Mouse (Mus musculus) midbrain, embryonic 14.5 days (tissue): ENCODE measurements around the gene Scube3. TPM values are rescaled to one million over a fixed set of nuclear protein-coding genes. Genes with fewer than 3 reads are reported as not detected.
A peak's percentile ranks its signal among the peaks of the same experiment; 100 is the strongest.

ENCODE experiments used
- ATAC-seq: fragments of 200-750 bp; cut with Nextera tagmentation; 2 replicates; pipeline ENCODE4 v1.8.0; 2017; ENCODE audit warnings: moderate number of reproducible peaks, moderate library complexity; ENCODE audit not compliant: low FRiP score, low TSS enrichment
- DNase-seq: peaks from one replicate; pipeline ENCODE4 v3.0.0-alpha.2; 2015
- H3K27ac ChIP-seq: fragments of 300-500 bp; sonication (generic); replicated peaks from 2 replicates; pipeline ENCODE4 v1.5.1; 2014; ENCODE audit warnings: mild to moderate bottlenecking, low read depth, low read length, moderate library complexity
- H3K27me3 ChIP-seq: fragments of 300-500 bp; sonication (generic); 2 replicates; pipeline ENCODE4 v1.6.1; 2014; ENCODE audit warnings: low read length, control low read depth, mixed read lengths; ENCODE audit not compliant: control insufficient read depth, insufficient read depth
- H3K36me3 ChIP-seq: fragments of 300-500 bp; sonication (generic); 2 replicates; pipeline ENCODE4 v1.6.1; 2014; ENCODE audit warnings: low read length, control low read depth; ENCODE audit not compliant: control insufficient read depth, insufficient read depth
- H3K4me1 ChIP-seq: fragments of 300-500 bp; sonication (generic); 2 replicates; pipeline ENCODE4 v1.6.1; 2014; ENCODE audit warnings: mild to moderate bottlenecking, antibody characterized with exemption, low read length, control low read depth; ENCODE audit not compliant: control insufficient read depth, insufficient read depth
- H3K4me2 ChIP-seq: fragments of 300-500 bp; sonication (generic); 2 replicates; pipeline ENCODE4 v1.6.1; 2014; ENCODE audit warnings: mild to moderate bottlenecking, low read length, moderate library complexity
- H3K4me3 ChIP-seq: fragments of 300-500 bp; sonication (generic); replicated peaks from 2 replicates; pipeline ENCODE4 v1.5.1; 2014; ENCODE audit warnings: low read depth, low read length
- H3K9ac ChIP-seq: fragments of 300-500 bp; sonication (generic); replicated peaks from 2 replicates; pipeline ENCODE4 v1.6.1; 2014; ENCODE audit warnings: mild to moderate bottlenecking, low read length, moderate library complexity
- H3K9me3 ChIP-seq: fragments of 300-500 bp; sonication (generic); 2 replicates; pipeline ENCODE4 v1.6.1; 2016; ENCODE audit warnings: low read length, control low read depth, mixed read lengths; ENCODE audit not compliant: control insufficient read depth
- WGBS: fragments of 180-500 bp; shearing (Covaris S2); extraction: QIAGEN DNeasy Blood & Tissue Kit; methylation state at CpG from one replicate; pipeline ENCODE4 v1.1.7; 2014; 5-methylcytosine and 5-hydroxymethylcytosine counted together
- polyA plus RNA-seq: library from polyadenylated mRNA; unstranded; fragments of >200 nt; fragmentation: Nextera tagmentation; extraction: Ambion mirVana; gene quantifications from 2 replicates; pipeline ENCODE4 v1.2.1, GENCODE M21; 2014

Scube3 gene
- polyA plus RNA-seq, 1 experiment from 2014 or later = 7.3 TPM

GRCm38 (mm10) chr17:28195033-28195432 is 53.1 kb downstream of the Scube3 start:
- Histone ChIP-seq H3K9me3 (no peaks in the 10 kb centered on the region), H3K27me3 (no peaks in the 10 kb centered on the region), H3K4me2 (no peak overlapping the region), H3K36me3 (peaks cover 82% of the 10 kb centered on the region), H3K9ac (no peak overlapping the region), H3K4me1 (no peaks in the 10 kb centered on the region), H3K4me3 (no peak overlapping the region), H3K27ac (no peak overlapping the region)
- no peak for ATAC-seq
- no peak for DNase-seq
- 94% methylated on average over 10 of the region's 10 CpGs for WGBS

DNA sequence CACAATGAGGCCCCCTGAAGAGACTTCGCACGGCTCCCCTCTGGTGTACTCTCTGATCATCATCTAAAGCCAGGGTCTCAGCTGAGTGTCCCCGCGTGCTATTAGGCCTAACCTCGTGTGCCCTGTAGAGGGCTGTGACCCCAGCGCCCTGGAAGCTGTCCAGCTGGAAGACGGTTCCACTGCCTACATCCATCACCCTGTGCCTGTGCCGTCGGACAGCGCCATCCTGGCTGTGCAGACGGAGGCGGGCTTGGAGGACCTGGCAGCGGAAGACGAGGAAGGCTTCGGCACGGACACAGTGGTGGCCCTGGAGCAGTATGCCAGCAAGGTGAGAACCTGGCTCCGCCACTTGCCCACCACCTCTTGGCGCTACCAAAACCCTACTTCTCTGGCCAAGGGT is 55.7 kb downstream of the Scube3 start:
- DNase-seq (no peak), ATAC-seq (no peak)
- no peaks in the 10 kb centered on the region for H3K4me1 ChIP-seq
- H3K27ac ChIP-seq = no peak overlapping the region
- no peak overlapping the region for H3K9ac ChIP-seq
- no peak overlapping the region for H3K4me3 ChIP-seq
- no peak overlapping the region for H3K4me2 ChIP-seq
- H3K36me3 ChIP-seq = peaks cover 88% of the 10 kb centered on the region
- no peaks in the 10 kb centered on the region for H3K9me3 ChIP-seq
- 80% methylated on average over 18 of the region's 18 CpGs for WGBS
- no peaks in the 10 kb centered on the region for H3K27me3 ChIP-seq

DNA sequence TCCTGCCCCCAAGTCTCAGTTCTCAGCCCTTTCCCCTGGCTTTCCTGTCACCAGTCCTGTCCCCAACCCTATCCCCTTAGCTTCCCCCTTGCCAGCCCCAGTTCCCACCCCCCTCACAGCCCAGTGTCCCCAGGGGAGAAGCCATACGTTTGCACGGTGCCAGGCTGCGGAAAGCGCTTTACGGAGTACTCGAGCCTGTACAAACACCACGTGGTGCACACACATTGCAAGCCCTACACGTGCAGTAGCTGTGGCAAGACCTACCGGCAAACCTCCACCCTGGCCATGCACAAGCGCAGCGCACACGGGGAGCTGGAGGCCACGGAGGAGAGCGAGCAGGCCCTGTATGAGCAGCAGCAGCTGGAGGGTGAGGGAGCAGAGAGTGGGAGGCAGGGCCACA is 60.0 kb downstream of the Scube3 start:
- H3K27me3 ChIP-seq = no peaks in the 10 kb centered on the region
- H3K9ac ChIP-seq = no peak overlapping the region
- DNase-seq (no peak), ATAC-seq (no peak)
- no peaks in the 10 kb centered on the region for H3K9me3 ChIP-seq
- WGBS = 82% methylated on average over 14 of the region's 14 CpGs
- H3K4me3 ChIP-seq = no peak overlapping the region
- no peaks in the 10 kb centered on the region for H3K4me1 ChIP-seq
- no peak overlapping the region for H3K4me2 ChIP-seq
- no peak overlapping the region for H3K27ac ChIP-seq
- H3K36me3 ChIP-seq = peaks cover 72% of the 10 kb centered on the region

- WGBS = 33% methylated on average over 14 of the region's 14 CpGs
- DNase-seq (peak; percentile 80), ATAC-seq (no peak)
- no peak overlapping the region for H3K4me2 ChIP-seq
- H3K9me3 ChIP-seq = no peaks in the 10 kb centered on the region
- H3K4me3 ChIP-seq = no peak overlapping the region
- H3K4me1 ChIP-seq = no peaks in the 10 kb centered on the region
- no peak overlapping the region for H3K27ac ChIP-seq
- H3K9ac ChIP-seq = no peak overlapping the region
- peaks cover 53% of the 10 kb centered on the region for H3K36me3 ChIP-seq
- H3K27me3 ChIP-seq = no peaks in the 10 kb centered on the region
Measured at GRCm38 (mm10) chr17:28204052-28204720, 62.2 kb downstream of the Scube3 start.

DNA sequence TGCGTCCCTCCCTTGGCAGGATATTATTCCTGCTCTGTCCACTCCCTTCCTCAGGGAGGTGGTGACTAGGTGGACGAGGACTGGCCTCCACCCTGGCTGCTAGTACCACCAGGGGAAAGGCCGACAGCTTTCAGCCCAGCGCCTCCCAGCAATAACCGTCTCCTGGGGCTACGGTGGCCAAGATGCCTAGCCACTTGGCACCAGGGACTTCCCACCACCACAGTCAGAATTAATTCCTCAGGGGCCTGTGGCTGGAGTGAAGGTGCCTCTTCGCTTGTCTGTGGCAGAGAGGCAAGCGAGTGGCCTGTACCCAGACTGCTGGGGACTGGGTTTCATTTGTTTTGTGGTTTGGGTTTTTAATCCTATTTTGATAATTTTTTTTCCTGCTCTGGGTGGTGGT is 63.5 kb downstream of the Scube3 start:
- Histone ChIP-seq H3K9me3 (no peaks in the 10 kb centered on the region), H3K9ac (no peak overlapping the region), H3K27ac (no peak overlapping the region), H3K36me3 (peaks cover 40% of the 10 kb centered on the region), H3K4me1 (no peaks in the 10 kb centered on the region), H3K4me2 (no peak overlapping the region), H3K4me3 (no peak overlapping the region), H3K27me3 (no peaks in the 10 kb centered on the region)
- WGBS = 91% methylated on average over 8 of the region's 8 CpGs
- no peak for ATAC-seq
- DNase-seq = no peak

DNA sequence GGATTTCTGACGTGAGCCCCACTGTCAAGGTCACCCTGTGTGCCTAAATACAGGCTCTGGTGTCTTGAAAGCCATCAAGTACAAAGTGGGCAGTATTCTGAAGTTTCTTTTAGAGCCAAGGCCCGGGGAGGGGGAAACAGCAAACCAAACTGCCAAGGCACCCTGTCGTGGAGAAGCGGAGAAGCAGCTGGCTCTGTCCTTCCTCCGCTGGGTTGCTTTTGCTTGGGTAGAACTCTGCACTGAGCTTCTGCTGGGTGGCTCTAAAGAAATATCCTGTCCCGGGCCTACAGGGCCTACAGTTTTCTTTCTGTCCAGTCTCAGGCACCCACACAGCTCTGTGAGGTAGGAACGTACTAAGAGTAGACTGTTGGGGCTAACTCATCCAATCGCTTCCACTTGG is 65.2 kb downstream of the Scube3 start:
- DNase-seq (no peak), ATAC-seq (no peak)
- Histone ChIP-seq H3K27me3 (no peaks in the 10 kb centered on the region), H3K36me3 (peaks cover 24% of the 10 kb centered on the region), H3K27ac (peak overlapping the region; percentile 20; the same call in 1 of the 2 replicates), H3K9ac (peak overlapping the region; percentile 23; the same call in 1 of the 2 replicates), H3K9me3 (no peaks in the 10 kb centered on the region), H3K4me3 (no peak overlapping the region), H3K4me1 (no peaks in the 10 kb centered on the region), H3K4me2 (no peak overlapping the region)
- WGBS = 78% methylated on average over 8 of the region's 8 CpGs

DNA sequence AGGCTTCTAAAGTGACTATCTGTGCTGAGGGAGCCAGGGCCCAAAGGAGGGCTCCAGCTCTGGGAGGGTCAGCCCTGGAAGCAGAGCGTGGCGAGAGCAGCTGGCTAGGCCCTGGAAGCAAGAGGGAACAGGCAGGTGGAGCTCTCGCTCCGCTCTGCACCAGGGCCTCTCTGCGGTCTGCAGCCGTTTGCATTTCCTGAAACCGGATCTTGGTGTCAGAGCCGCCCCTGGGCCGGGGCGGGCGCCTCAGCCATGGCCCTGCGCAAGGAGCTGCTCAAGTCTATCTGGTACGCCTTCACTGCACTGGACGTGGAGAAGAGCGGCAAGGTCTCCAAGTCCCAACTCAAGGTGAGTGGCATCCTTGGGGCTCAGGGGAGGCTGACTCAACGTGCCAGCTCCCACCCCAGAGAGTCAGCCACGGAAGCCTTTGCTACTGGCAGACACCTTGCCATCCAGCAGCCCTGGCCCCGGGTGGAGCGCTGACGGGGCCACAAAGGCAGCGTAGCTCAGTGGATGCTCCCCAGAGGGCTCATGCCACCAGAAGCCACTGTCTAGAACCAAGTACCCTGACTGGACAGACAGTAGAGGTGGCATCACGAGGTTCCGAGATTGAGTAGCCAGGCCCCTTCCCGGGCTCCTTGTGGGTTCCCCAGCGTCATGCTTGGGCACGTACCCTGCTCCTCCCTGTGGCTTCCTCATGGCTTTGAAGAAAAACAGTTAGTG is 65.8 kb downstream of the Scube3 start, which contains the start of gene Def6:
Def6 (plus strand) TSS at position 188 of the 723 bp plus-strand sequence.
- no peaks in the 10 kb centered on the region for H3K4me1 ChIP-seq
- H3K4me3 ChIP-seq = peak within 1 kb of the TSS; percentile 10; the same call in 1 of the 2 replicates
- WGBS = 25% methylated on average over 26 of the region's 26 CpGs
- peak within 1 kb of the TSS; percentile 20; the same call in 1 of the 2 replicates for H3K27ac ChIP-seq
- H3K9ac ChIP-seq = peak within 1 kb of the TSS; percentile 23; the same call in 1 of the 2 replicates
- DNase-seq (peak; percentile 67), ATAC-seq (no peak)
- peak within 1 kb of the TSS; percentile 35 for H3K4me2 ChIP-seq
- no peaks in the 10 kb centered on the region for H3K9me3 ChIP-seq
- no peaks in the 10 kb centered on the region for H3K27me3 ChIP-seq
- peaks cover 17% of the 10 kb centered on the region for H3K36me3 ChIP-seq

DNA sequence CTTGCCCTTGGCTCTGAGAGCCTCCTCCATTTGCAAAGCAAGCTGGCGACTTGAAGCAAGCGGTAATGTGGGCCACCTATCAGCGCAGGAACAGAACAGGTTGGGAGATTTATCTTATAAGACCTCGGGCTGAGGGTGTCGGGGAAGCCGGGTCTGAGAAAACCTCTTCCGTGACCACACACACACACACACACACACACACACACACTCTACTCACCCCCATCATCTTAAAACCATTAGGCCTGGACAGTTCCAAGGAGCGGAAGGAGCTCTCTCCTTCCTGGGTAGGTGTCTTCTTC is 66.3 kb downstream of the Scube3 start:
- H3K27me3 ChIP-seq = no peaks in the 10 kb centered on the region
- WGBS = 83% methylated on average over 8 of the region's 8 CpGs
- no peak overlapping the region for H3K4me3 ChIP-seq
- H3K4me2 ChIP-seq = peak overlapping the region; percentile 35; the same call in 1 of the 2 replicates
- no peaks in the 10 kb centered on the region for H3K4me1 ChIP-seq
- no peak for DNase-seq
- H3K27ac ChIP-seq = no peak overlapping the region
- ATAC-seq = no peak
- no peaks in the 10 kb centered on the region for H3K9me3 ChIP-seq
- peaks cover 12% of the 10 kb centered on the region; the same call in 1 of the 2 replicates for H3K36me3 ChIP-seq
- H3K9ac ChIP-seq = no peak overlapping the region
